Mouse (Mus musculus) stomach, postnatal 0 days (tissue): ENCODE data around the gene Gpr149. TPM values are rescaled to one million over a fixed set of nuclear protein-coding genes. Genes with fewer than 3 reads are reported as not detected.
A peak's percentile ranks its signal among the peaks of the same experiment; 100 is the strongest.

Experiments used
- ATAC-seq: fragments of 200-750 bp; cut with Nextera tagmentation; 2 replicates; pipeline ENCODE4 v1.8.0; 2017; ENCODE audit not compliant: low FRiP score, low TSS enrichment
- DNase-seq: peaks from one replicate; pipeline ENCODE4 v3.0.0-alpha.2; 2016; ENCODE audit warnings: low spot score
- H3K27ac ChIP-seq: fragments of 300-500 bp; sonication (generic); replicated peaks from 2 replicates; pipeline ENCODE4 v1.5.1; 2014; ENCODE audit warnings: mild to moderate bottlenecking, control low read depth
- H3K27me3 ChIP-seq: fragments of 300-500 bp; sonication (generic); 2 replicates; pipeline ENCODE4 v1.6.1; 2014; ENCODE audit warnings: low read length; ENCODE audit not compliant: control insufficient read depth, insufficient read depth
- H3K36me3 ChIP-seq: fragments of 300-500 bp; sonication (generic); 2 replicates; pipeline ENCODE4 v1.6.1; 2014; ENCODE audit warnings: low read length, mixed read lengths; ENCODE audit not compliant: control insufficient read depth, insufficient read depth
- H3K4me1 ChIP-seq: fragments of 300-500 bp; sonication (generic); replicated peaks from 2 replicates; pipeline ENCODE4 v1.6.1; 2014; ENCODE audit warnings: antibody characterized with exemption; ENCODE audit not compliant: control insufficient read depth, insufficient read depth
- H3K4me2 ChIP-seq: fragments of 300-500 bp; sonication (generic); replicated peaks from 2 replicates; pipeline ENCODE4 v1.6.1; 2014; ENCODE audit warnings: low read depth, mild to moderate bottlenecking, control low read depth, moderate library complexity
- H3K4me3 ChIP-seq: fragments of 300-500 bp; sonication (generic); 2 replicates; pipeline ENCODE4 v1.5.1; 2014; ENCODE audit warnings: low read depth, low read length, control low read depth
- H3K9ac ChIP-seq: fragments of 300-500 bp; sonication (generic); 2 replicates; pipeline ENCODE4 v1.6.1; 2014; ENCODE audit warnings: mild to moderate bottlenecking, low read length, control low read depth, mixed read lengths
- H3K9me3 ChIP-seq: fragments of 300-500 bp; sonication (generic); 2 replicates; pipeline ENCODE4 v1.6.1; 2016; ENCODE audit warnings: low read length; ENCODE audit not compliant: control insufficient read depth
- CTCF ChIP-seq: IDR thresholded peaks from 2 replicates; pipeline ENCODE4 v1.5.1; 2016; ENCODE audit warnings: antibody characterized with exemption, low read depth, mild to moderate bottlenecking, moderate library complexity
- EP300 ChIP-seq: optimal IDR thresholded peaks from 2 replicates; pipeline ENCODE3; 2016; ENCODE audit warnings: antibody characterized with exemption
- WGBS: fragments of 180-500 bp; shearing (Covaris S2); extraction: QIAGEN DNeasy Blood & Tissue Kit; methylation state at CpG from one replicate; pipeline ENCODE4 v1.1.7; 2014; 5-methylcytosine and 5-hydroxymethylcytosine counted together
- polyA plus RNA-seq: library from polyadenylated mRNA; unstranded; fragments of >200 nt; fragmentation: Nextera tagmentation; extraction: Ambion mirVana; gene quantifications from 2 replicates; pipeline ENCODE4 v1.2.1, GENCODE M21; 2015

Gene Gpr149
- polyA plus RNA-seq = 0.04 and 0.08 TPM in 2 replicates

GRCm38 (mm10) chr3:62604973-62605372, at the start of gene Gpr149:
Gene Gpr149 (minus strand): TSS chr3:62605140.
- TF ChIP-seq EP300 = no peak
- TF ChIP-seq CTCF = no peak
- ATAC-seq = no peak
- no peaks in the 10 kb centered on the region for H3K36me3 ChIP-seq
- no peaks in the 10 kb centered on the region for H3K4me1 ChIP-seq
- no peak within 1 kb of the TSS for H3K27ac ChIP-seq
- no peak within 1 kb of the TSS for H3K9ac ChIP-seq
- no peaks in the 10 kb centered on the region for H3K9me3 ChIP-seq
- H3K4me2 ChIP-seq = peak within 1 kb of the TSS; percentile 59
- WGBS = 56% methylated on average over 1 of the region's 1 CpGs
- H3K4me3 ChIP-seq = peak within 1 kb of the TSS; percentile 30; the same call in 1 of the 2 replicates
- DNase-seq = no peak
- no peaks in the 10 kb centered on the region for H3K27me3 ChIP-seq

GRCm38 (mm10) chr3:62650551-62650950, 45.6 kb upstream of the Gpr149 start:
- Histone ChIP-seq H3K9ac (no peak overlapping the region), H3K36me3 (no peaks in the 10 kb centered on the region), H3K9me3 (no peaks in the 10 kb centered on the region), H3K4me2 (no peak overlapping the region), H3K4me3 (no peak overlapping the region), H3K27ac (no peak overlapping the region), H3K4me1 (no peaks in the 10 kb centered on the region), H3K27me3 (no peaks in the 10 kb centered on the region)
- DNase-seq (no peak), ATAC-seq (no peak)
- WGBS = 92% methylated on average over 1 of the region's 1 CpGs
- no peak for TF ChIP-seq EP300
- no peak for TF ChIP-seq CTCF

- TF ChIP-seq CTCF (peak; percentile 25; the same call in 1 of the 2 replicates), EP300 (no peak)
- Histone ChIP-seq H3K4me2 (no peak overlapping the region), H3K27me3 (no peaks in the 10 kb centered on the region), H3K4me3 (no peak overlapping the region), H3K4me1 (no peaks in the 10 kb centered on the region), H3K9ac (no peak overlapping the region), H3K36me3 (no peaks in the 10 kb centered on the region), H3K9me3 (no peaks in the 10 kb centered on the region), H3K27ac (no peak overlapping the region)
- DNase-seq (no peak), ATAC-seq (no peak)
- whole genome bisulfite sequencing = 61% methylated on average over 3 of the region's 3 CpGs
These were observed 5.9 kb upstream of the Gpr149 start for GRCm38 (mm10) chr3:62610861-62611260.

- H3K4me2 ChIP-seq = no peak overlapping the region
These were observed 991 bp upstream of the Gpr149 start for GRCm38 (mm10) chr3:62605931-62606330.

GRCm38 (mm10) chr3:62604047-62604391, 921 bp downstream of the Gpr149 start:
- 15% methylated on average over 10 of the region's 10 CpGs for WGBS
- TF ChIP-seq CTCF (no peak), EP300 (no peak)
- no peak overlapping the region for H3K27ac ChIP-seq

More at GRCm38 (mm10) chr3:62605931-62606330, 991 bp upstream of the Gpr149 start:
- ATAC-seq (no peak), DNase-seq (no peak)
- H3K4me1 ChIP-seq = no peaks in the 10 kb centered on the region
- no peaks in the 10 kb centered on the region for H3K27me3 ChIP-seq
- H3K4me3 ChIP-seq = no peak overlapping the region
- H3K9ac ChIP-seq = no peak overlapping the region
- TF ChIP-seq EP300 (no peak), CTCF (no peak)
- WGBS = 83% methylated on average over 2 of the region's 2 CpGs
- H3K36me3 ChIP-seq = no peaks in the 10 kb centered on the region
- H3K9me3 ChIP-seq = no peaks in the 10 kb centered on the region
- H3K27ac ChIP-seq = no peak overlapping the region

GRCm38 (mm10) chr3:62603231-62604046, 1.5 kb downstream of the Gpr149 start:
- ATAC-seq (0 out of 2 replicates have a peak, but pooled peaks have one; percentile 29), DNase-seq (no peak)
- no peaks in the 10 kb centered on the region for H3K9me3 ChIP-seq

More at GRCm38 (mm10) chr3:62604047-62604391, 921 bp downstream of the Gpr149 start:
- H3K4me2 ChIP-seq = peak overlapping the region; percentile 59
- no peaks in the 10 kb centered on the region for H3K4me1 ChIP-seq
- H3K27me3 ChIP-seq = no peaks in the 10 kb centered on the region
- peak overlapping the region; percentile 30; the same call in 1 of the 2 replicates for H3K4me3 ChIP-seq
- no peaks in the 10 kb centered on the region for H3K9me3 ChIP-seq
- ATAC-seq (0 out of 2 replicates have a peak, but pooled peaks have one; percentile 6), DNase-seq (no peak)
- H3K36me3 ChIP-seq = no peaks in the 10 kb centered on the region
- no peak overlapping the region for H3K9ac ChIP-seq

More at GRCm38 (mm10) chr3:62603231-62604046, 1.5 kb downstream of the Gpr149 start:
- no peaks in the 10 kb centered on the region for H3K36me3 ChIP-seq
- peak overlapping the region; percentile 30 for H3K4me3 ChIP-seq
- no peaks in the 10 kb centered on the region for H3K4me1 ChIP-seq
- WGBS = 2% methylated on average over 40 of the region's 40 CpGs
- H3K9ac ChIP-seq = no peak overlapping the region
- TF ChIP-seq CTCF (no peak), EP300 (no peak)
- no peak overlapping the region for H3K27ac ChIP-seq
- H3K4me2 ChIP-seq = peak overlapping the region; percentile 59
- H3K27me3 ChIP-seq = no peaks in the 10 kb centered on the region
